Mouse (Mus musculus) limb, embryonic 14.5 days (tissue): Measurements from ENCODE around the gene Rsph1. TPM values are rescaled to one million over a fixed set of nuclear protein-coding genes. Genes with fewer than 3 reads are reported as not detected.

Source experiments
- ATAC-seq: fragments of 200-750 bp; cut with Nextera tagmentation; 2 replicates; pipeline ENCODE4 v1.8.0; 2017; ENCODE audit warnings: low read depth, moderate number of reproducible peaks, moderate TSS enrichment; ENCODE audit not compliant: low FRiP score
- DNase-seq: peaks from one replicate; pipeline ENCODE4 v3.0.0-alpha.2; 2015; ENCODE audit warnings: low spot score
- H3K27ac ChIP-seq: fragments of 300-500 bp; sonication (generic); replicated peaks from 2 replicates; pipeline ENCODE4 v1.5.1; 2014; ENCODE audit warnings: low read depth, mild to moderate bottlenecking, low read length, moderate library complexity, mixed read lengths
- H3K27me3 ChIP-seq: fragments of 300-500 bp; sonication (generic); 2 replicates; pipeline ENCODE4 v1.6.1; 2014; ENCODE audit warnings: low read length, mixed read lengths; ENCODE audit not compliant: control insufficient read depth, insufficient read depth
- H3K36me3 ChIP-seq: fragments of 300-500 bp; sonication (generic); 2 replicates; pipeline ENCODE4 v1.6.1; 2014; ENCODE audit warnings: mild to moderate bottlenecking, low read length, moderate library complexity, mixed read lengths; ENCODE audit not compliant: control insufficient read depth, insufficient read depth
- H3K4me1 ChIP-seq: fragments of 300-500 bp; sonication (generic); 2 replicates; pipeline ENCODE4 v1.6.1; 2014; ENCODE audit warnings: antibody characterized with exemption, low read length, mixed read lengths; ENCODE audit not compliant: control insufficient read depth, insufficient read depth
- H3K4me2 ChIP-seq: fragments of 300-500 bp; sonication (generic); replicated peaks from 2 replicates; pipeline ENCODE4 v1.6.1; 2014; ENCODE audit warnings: low read depth, mild to moderate bottlenecking, low read length, moderate library complexity; ENCODE audit not compliant: severe bottlenecking
- H3K4me3 ChIP-seq: fragments of 300-500 bp; sonication (generic); replicated peaks from 2 replicates; pipeline ENCODE4 v1.5.1; 2014; ENCODE audit warnings: low read length
- H3K9ac ChIP-seq: fragments of 300-500 bp; sonication (generic); 2 replicates; pipeline ENCODE4 v1.6.1; 2014; ENCODE audit warnings: mild to moderate bottlenecking, low read depth, low read length, moderate library complexity; ENCODE audit not compliant: severe bottlenecking
- H3K9me3 ChIP-seq: fragments of 300-500 bp; sonication (generic); 2 replicates; pipeline ENCODE4 v1.6.1; 2016; ENCODE audit warnings: low read length; ENCODE audit not compliant: control insufficient read depth
- POLR2A ChIP-seq: fragments of 200-500 bp; IDR thresholded peaks from 2 replicates; pipeline ENCODE4 v1.8.0; 2012; ENCODE audit warnings: inconsistent platforms, mild to moderate bottlenecking, moderate library complexity, borderline replicate concordance; ENCODE audit not compliant: insufficient read depth, insufficient read length; ENCODE audit errors: extremely low read depth
- WGBS: fragments of 180-500 bp; shearing (Covaris S2); extraction: QIAGEN DNeasy Blood & Tissue Kit; methylation state at CpG from one replicate; pipeline ENCODE4 v1.1.7; 2014; 5-methylcytosine and 5-hydroxymethylcytosine counted together
- polyA plus RNA-seq, 2 experiments: library from polyadenylated mRNA; depleted of rRNA in 1 of 2; stranded (reverse) in 1 of 2; unstranded in 1 of 2; fragments of >200 nt; fragmentation: Nextera tagmentation in 1 of 2; extraction: Ambion mirVana in 1 of 2; gene quantifications; 2 replicates each; pipeline versions ENCODE4 v1.2.1 to v1.2.3; 2012 to 2014

Rsph1 gene
- polyA plus RNA-seq (2012; rRNA removed) (0.13 and 0.33 TPM in 2 replicates), polyA plus RNA-seq (2014; fragmentation: Nextera tagmentation; extraction: Ambion mirVana) (0.18 and 0.51 TPM in 2 replicates)

- ATAC-seq, result peak; percentile 94
- peak; percentile 88 for DNase-seq
- no peak within 1 kb of the TSS for H3K27ac ChIP-seq
- H3K4me1 ChIP-seq, result peaks cover 5% of the 10 kb centered on the region; the same call in 1 of the 2 replicates
- H3K4me2 ChIP-seq, result peak within 1 kb of the TSS; percentile 83
- H3K27me3 ChIP-seq, result no peaks in the 10 kb centered on the region
- no peaks in the 10 kb centered on the region for H3K9me3 ChIP-seq
- WGBS, result 12% methylated on average over 40 of the region's 44 CpGs
- no peak for TF ChIP-seq POLR2A
- H3K4me3 ChIP-seq, result peak within 1 kb of the TSS; percentile 47
- H3K36me3 ChIP-seq, result no peaks in the 10 kb centered on the region
- H3K9ac ChIP-seq, result peak within 1 kb of the TSS; percentile 41
Observed at GRCm38 (mm10) chr17:31276922-31277918, at the start of gene Rsph1. Rsph1 (minus strand) TSS chr17:31277383.

- H3K4me1 ChIP-seq, result no peaks in the 10 kb centered on the region
- TF ChIP-seq POLR2A, result no peak
- no peak overlapping the region for H3K4me3 ChIP-seq
- ATAC-seq (no peak), DNase-seq (no peak)
- H3K27ac ChIP-seq, result no peak overlapping the region
- WGBS, result 38% methylated on average over 9 of the region's 9 CpGs
- no peaks in the 10 kb centered on the region for H3K9me3 ChIP-seq
- H3K27me3 ChIP-seq, result no peaks in the 10 kb centered on the region
- H3K36me3 ChIP-seq, result no peaks in the 10 kb centered on the region
- H3K4me2 ChIP-seq, result no peak overlapping the region
- no peak overlapping the region for H3K9ac ChIP-seq
Observed at GRCm38 (mm10) chr17:31326220-31326852, 49.2 kb upstream of the Rsph1 start.

GRCm38 (mm10) chr17:31325451-31326219 is 48.5 kb upstream of the Rsph1 start:
- ATAC-seq (no peak), DNase-seq (peak; percentile 54)
- Histone ChIP-seq H3K4me3 (no peak overlapping the region), H3K4me1 (no peaks in the 10 kb centered on the region), H3K27ac (no peak overlapping the region), H3K9me3 (no peaks in the 10 kb centered on the region), H3K27me3 (no peaks in the 10 kb centered on the region), H3K9ac (no peak overlapping the region), H3K4me2 (no peak overlapping the region), H3K36me3 (no peaks in the 10 kb centered on the region)
- WGBS, result 66% methylated on average over 13 of the region's 13 CpGs
- no peak for TF ChIP-seq POLR2A

GRCm38 (mm10) chr17:31324227-31324626 is 47.0 kb upstream of the Rsph1 start:
- H3K4me3 ChIP-seq, result no peak overlapping the region
- no peak for TF ChIP-seq POLR2A
- H3K4me2 ChIP-seq, result no peak overlapping the region
- no peak for DNase-seq
- H3K9ac ChIP-seq, result no peak overlapping the region
- WGBS, result 91% methylated on average over 8 of the region's 8 CpGs
- no peaks in the 10 kb centered on the region for H3K9me3 ChIP-seq
- H3K27ac ChIP-seq, result no peak overlapping the region
- ATAC-seq, result no peak
- no peaks in the 10 kb centered on the region for H3K27me3 ChIP-seq
- no peaks in the 10 kb centered on the region for H3K4me1 ChIP-seq
- no peaks in the 10 kb centered on the region for H3K36me3 ChIP-seq

GRCm38 (mm10) chr17:31323379-31323778 is 46.2 kb upstream of the Rsph1 start:
- no peaks in the 10 kb centered on the region for H3K27me3 ChIP-seq
- no peak for DNase-seq
- no peaks in the 10 kb centered on the region for H3K4me1 ChIP-seq
- 86% methylated on average over 4 of the region's 4 CpGs for WGBS
- H3K36me3 ChIP-seq, result no peaks in the 10 kb centered on the region
- no peak overlapping the region for H3K9ac ChIP-seq
- H3K4me3 ChIP-seq, result no peak overlapping the region
- no peak overlapping the region for H3K27ac ChIP-seq
- H3K9me3 ChIP-seq, result no peaks in the 10 kb centered on the region
- no peak for ATAC-seq
- H3K4me2 ChIP-seq, result no peak overlapping the region
- no peak for TF ChIP-seq POLR2A
